Mouse (Mus musculus): ENCODE data around the gene Nub1.

GRCm38 (mm10) chr5:24686176-24686575 lies 844 bp downstream of the Nub1 start:
- TF ChIP-seq POLR2A (IDR thresholded peaks at IDR 0.05; ENCODE audit: low read depth, low read length), result no peak; the same call in 1 of the 2 replicates
- no peak for TF ChIP-seq CTCF (IDR thresholded peaks at IDR 0.05; ENCODE audit: extremely low read depth, insufficient read depth, insufficient read length, insufficient replicate concordance)

All from spleen, adult 2 months (tissue).